Mouse (Mus musculus): ENCODE results near the gene Iqcd.
A peak's percentile ranks its signal among the peaks of the same experiment; 100 is the strongest.

Gene Iqcd

GRCm38 (mm10) chr5:120628624-120629023 lies 39.8 kb downstream of the Iqcd start:
- DNase-seq (ENCODE audit: low spot score in 2 of 2): no peak

GRCm38 (mm10) chr5:120631128-120631527 lies 42.3 kb downstream of the Iqcd start:
- peak in 1 of 2 experiments; percentile 1 for DNase-seq (ENCODE audit: low spot score in 2 of 2)

GRCm38 (mm10) chr5:120631892-120632291 lies 43.1 kb downstream of the Iqcd start:
- no peak for DNase-seq (ENCODE audit: low spot score in 2 of 2)

GRCm38 (mm10) chr5:120634131-120634530 lies 45.3 kb downstream of the Iqcd start, which contains the start of gene Cfap73:
Cfap73 (minus strand) TSS chr5:120634235.
- no peak for DNase-seq (ENCODE audit: low spot score in 2 of 2)

GRCm38 (mm10) chr5:120634860-120635259 lies 46.0 kb downstream of the Iqcd start:
- peak in 1 of 2 experiments; percentile 46 for DNase-seq (ENCODE audit: low spot score in 2 of 2)

GRCm38 (mm10) chr5:120635633-120636032 lies 46.8 kb downstream of the Iqcd start:
- DNase-seq (ENCODE audit: low spot score in 2 of 2): no peak

- DNase-seq (ENCODE audit: low spot score in 2 of 2): no peak
Observed at GRCm38 (mm10) chr5:120640094-120640493, 51.3 kb downstream of the Iqcd start.

- DNase-seq (ENCODE audit: low spot score in 2 of 2): no peak
Observed at GRCm38 (mm10) chr5:120643365-120644085, 54.7 kb downstream of the Iqcd start.

GRCm38 (mm10) chr5:120644227-120644626 lies 55.4 kb downstream of the Iqcd start:
- DNase-seq (ENCODE audit: low spot score in 2 of 2): no peak

GRCm38 (mm10) chr5:120645851-120646250 lies 57.0 kb downstream of the Iqcd start:
- no peak for DNase-seq (ENCODE audit: low spot score in 2 of 2)

- DNase-seq (ENCODE audit: low spot score in 2 of 2): no peak
Observed at GRCm38 (mm10) chr5:120647361-120647760, 58.5 kb downstream of the Iqcd start.

- peak in 1 of 2 experiments; percentile 34 for DNase-seq (ENCODE audit: low spot score in 2 of 2)
Observed at GRCm38 (mm10) chr5:120647814-120648491, 59.1 kb downstream of the Iqcd start.

GRCm38 (mm10) chr5:120648569-120649373 lies 60.0 kb downstream of the Iqcd start, which contains the start of gene Rasal1:
Rasal1 (plus strand) TSS chr5:120648812.
- DNase-seq (ENCODE audit: low spot score in 2 of 2): peak; percentile 79 to 81

- peak; percentile 35 to 46 for DNase-seq (ENCODE audit: low spot score in 2 of 2)
Observed at GRCm38 (mm10) chr5:120649374-120649933, 60.6 kb downstream of the Iqcd start.

GRCm38 (mm10) chr5:120649938-120650337 lies 61.1 kb downstream of the Iqcd start:
- no peak for DNase-seq (ENCODE audit: low spot score in 2 of 2)

- DNase-seq (ENCODE audit: low spot score in 2 of 2): no peak
Observed at GRCm38 (mm10) chr5:120651230-120651629, 62.4 kb downstream of the Iqcd start.

- peak; percentile 57 to 62 for DNase-seq (ENCODE audit: low spot score in 2 of 2)
Observed at GRCm38 (mm10) chr5:120652915-120653701, 64.3 kb downstream of the Iqcd start.

- DNase-seq (ENCODE audit: low spot score in 2 of 2): no peak
Observed at GRCm38 (mm10) chr5:120653873-120654272, 65.1 kb downstream of the Iqcd start.

- no peak for DNase-seq (ENCODE audit: low spot score in 2 of 2)
Observed at GRCm38 (mm10) chr5:120656281-120656751, 67.5 kb downstream of the Iqcd start.

All from spleen, postnatal 36 days (tissue).